Mouse (Mus musculus): ENCODE measurements around the gene Rtn2.
A peak's percentile ranks its signal among the peaks of the same experiment; 100 is the strongest.

- TF ChIP-seq CTCF (IDR thresholded peaks at IDR 0.05; ENCODE audit: low read depth) (peak; percentile 14; the same call in 1 of the 2 replicates), EP300 (IDR thresholded peaks at IDR 0.05; ENCODE audit: low read depth) (no peak)
Observed at GRCm38 (mm10) chr7:19328425-19328824, 46.0 kb downstream of the Rtn2 start.
